Mouse (Mus musculus) lung, postnatal 0 days (tissue): Measurements from ENCODE around the gene Lyrm9. TPM values are rescaled to one million over a fixed set of nuclear protein-coding genes. Genes with fewer than 3 reads are reported as not detected.
A peak's percentile ranks its signal among the peaks of the same experiment; 100 is the strongest.
"Not testable (repeated sequence)": the region's sequence is repeated elsewhere in the genome, so short reads cannot be mapped to it uniquely, and the experiment has no call there.

Source experiments
- ATAC-seq: fragments of 200-750 bp; cut with Nextera tagmentation; 2 replicates; pipeline ENCODE4 v1.8.0; 2017; ENCODE audit warnings: moderate library complexity
- DNase-seq: peaks from one replicate; pipeline ENCODE4 v3.0.0-alpha.2; 2016; ENCODE audit warnings: low spot score
- H3K27ac ChIP-seq: fragments of 300-500 bp; sonication (generic); 2 replicates; pipeline ENCODE4 v1.5.1; 2014; ENCODE audit warnings: antibody characterized with exemption, mild to moderate bottlenecking, low read length, mixed read lengths
- H3K27me3 ChIP-seq: fragments of 300-500 bp; sonication (generic); replicated peaks from 2 replicates; pipeline ENCODE4 v1.6.1; 2014; ENCODE audit warnings: low read length, mixed read lengths; ENCODE audit not compliant: insufficient read depth
- H3K36me3 ChIP-seq: fragments of 300-500 bp; sonication (generic); 2 replicates; pipeline ENCODE4 v1.6.1; 2014; ENCODE audit warnings: low read length, mixed read lengths; ENCODE audit not compliant: insufficient read depth
- H3K4me1 ChIP-seq: fragments of 300-500 bp; sonication (generic); 2 replicates; pipeline ENCODE4 v1.6.1; 2014; ENCODE audit warnings: antibody characterized with exemption, low read depth, low read length, mixed read lengths; ENCODE audit not compliant: insufficient read depth
- H3K4me2 ChIP-seq: fragments of 300-500 bp; sonication (generic); replicated peaks from 2 replicates; pipeline ENCODE4 v1.6.1; 2014; ENCODE audit warnings: low read depth, mild to moderate bottlenecking, low read length, moderate library complexity, mixed read lengths
- H3K4me3 ChIP-seq: fragments of 300-500 bp; sonication (generic); 2 replicates; pipeline ENCODE4 v1.5.1; 2014; ENCODE audit warnings: low read depth, low read length
- H3K9ac ChIP-seq: fragments of 300-500 bp; sonication (generic); replicated peaks from 2 replicates; pipeline ENCODE4 v1.6.1; 2014; ENCODE audit warnings: low read depth, mild to moderate bottlenecking
- H3K9me3 ChIP-seq: fragments of 300-500 bp; sonication (generic); 2 replicates; pipeline ENCODE4 v1.6.1; 2016; ENCODE audit warnings: low read length, mixed read lengths
- CTCF ChIP-seq: IDR thresholded peaks from 2 replicates; pipeline ENCODE4 v1.5.1; 2016; ENCODE audit warnings: antibody characterized with exemption, mild to moderate bottlenecking
- EP300 ChIP-seq: IDR thresholded peaks from 2 replicates; pipeline ENCODE4 v1.6.1; 2016; ENCODE audit warnings: antibody characterized with exemption, mild to moderate bottlenecking, control low read depth
- WGBS: fragments of 180-500 bp; shearing (Covaris S2); extraction: QIAGEN DNeasy Blood & Tissue Kit; methylation state at CpG from one replicate; pipeline ENCODE4 v1.1.7; 2014; 5-methylcytosine and 5-hydroxymethylcytosine counted together
- polyA plus RNA-seq: library from polyadenylated mRNA; unstranded; fragments of >200 nt; fragmentation: Nextera tagmentation; extraction: Ambion mirVana; gene quantifications from 2 replicates; pipeline ENCODE4 v1.2.1, GENCODE M21; 2015

The Lyrm9 gene
- polyA plus RNA-seq, 1 experiment from 2014 or later = 5.7 TPM

DNA sequence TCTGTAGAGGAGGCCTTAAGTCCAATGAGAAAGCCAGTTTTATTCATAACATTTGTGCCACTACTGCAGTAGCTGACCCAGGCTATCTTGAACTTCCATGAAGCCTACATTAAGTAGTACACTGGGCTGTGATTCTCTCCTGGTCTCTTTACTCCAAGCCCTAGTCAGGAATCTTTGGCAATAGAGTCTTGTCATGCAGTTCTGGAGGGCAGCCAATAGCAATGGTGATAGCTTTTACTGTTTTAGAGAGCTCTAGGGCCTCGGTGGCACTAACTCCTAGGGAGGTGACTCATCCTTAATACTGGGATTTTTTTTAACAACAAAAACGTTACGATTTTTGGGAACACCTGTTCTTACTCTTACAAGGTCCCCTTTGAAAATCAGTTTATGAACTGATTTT, 40.1 kb downstream of the Lyrm9 start:
- no peaks in the 10 kb centered on the region for H3K9me3 ChIP-seq
- TF ChIP-seq CTCF (no peak), EP300 (no peak)

GRCm38 (mm10) chr11:78867696-78868095, 41.3 kb downstream of the Lyrm9 start:
- DNase-seq = no peak
- Histone ChIP-seq H3K4me1 (no peaks in the 10 kb centered on the region), H3K9ac (no peak overlapping the region), H3K4me2 (no peak overlapping the region), H3K27ac (no peak overlapping the region), H3K36me3 (no peaks in the 10 kb centered on the region), H3K4me3 (no peak overlapping the region), H3K9me3 (no peaks in the 10 kb centered on the region), H3K27me3 (no peaks in the 10 kb centered on the region)
- TF ChIP-seq CTCF (no peak), EP300 (no peak)
- 34% methylated on average over 3 of the region's 3 CpGs for WGBS
- ATAC-seq = no peak

More for the DNA sequence above, 40.1 kb downstream of the Lyrm9 start:
- Histone ChIP-seq H3K36me3 (no peaks in the 10 kb centered on the region), H3K4me1 (no peaks in the 10 kb centered on the region), H3K27ac (no peak overlapping the region), H3K27me3 (no peaks in the 10 kb centered on the region), H3K4me2 (no peak overlapping the region), H3K4me3 (no peak overlapping the region), H3K9ac (no peak overlapping the region)
- ATAC-seq = no peak
- DNase-seq = no peak
- 61% methylated on average over 3 of the region's 3 CpGs for WGBS

- not testable (repeated sequence) for H3K9ac ChIP-seq, ATAC-seq, H3K4me3 ChIP-seq, H3K27ac ChIP-seq, H3K27me3 ChIP-seq, H3K36me3 ChIP-seq, DNase-seq, H3K4me2 ChIP-seq, H3K4me1 ChIP-seq, H3K9me3 ChIP-seq
- 98% methylated on average over 8 of the region's 8 CpGs for WGBS
Measured at GRCm38 (mm10) chr11:78869205-78869604, 42.8 kb downstream of the Lyrm9 start.

GRCm38 (mm10) chr11:78870891-78871290, 44.5 kb downstream of the Lyrm9 start:
- H3K4me1 ChIP-seq = no peaks in the 10 kb centered on the region
- H3K4me3 ChIP-seq = no peak overlapping the region
- no peak overlapping the region for H3K4me2 ChIP-seq
- H3K36me3 ChIP-seq = no peaks in the 10 kb centered on the region
- WGBS = 78% methylated on average over 4 of the region's 4 CpGs
- ATAC-seq (no peak), DNase-seq (no peak)
- TF ChIP-seq CTCF (no peak), EP300 (no peak)
- H3K9ac ChIP-seq = no peak overlapping the region
- H3K27ac ChIP-seq = no peak overlapping the region
- no peaks in the 10 kb centered on the region for H3K27me3 ChIP-seq
- H3K9me3 ChIP-seq = no peaks in the 10 kb centered on the region

- H3K4me1 ChIP-seq = no peaks in the 10 kb centered on the region
- no peak for TF ChIP-seq EP300
- no peak for TF ChIP-seq CTCF
- no peak overlapping the region for H3K9ac ChIP-seq
- H3K9me3 ChIP-seq = no peaks in the 10 kb centered on the region
- 27% methylated on average over 2 of the region's 2 CpGs for WGBS
- H3K27ac ChIP-seq = no peak overlapping the region
- no peaks in the 10 kb centered on the region for H3K36me3 ChIP-seq
- no peak for ATAC-seq
- H3K4me3 ChIP-seq = no peak overlapping the region
- DNase-seq = no peak
- no peaks in the 10 kb centered on the region for H3K27me3 ChIP-seq
- H3K4me2 ChIP-seq = no peak overlapping the region
Measured at GRCm38 (mm10) chr11:78872782-78873181, 46.4 kb downstream of the Lyrm9 start.

DNA sequence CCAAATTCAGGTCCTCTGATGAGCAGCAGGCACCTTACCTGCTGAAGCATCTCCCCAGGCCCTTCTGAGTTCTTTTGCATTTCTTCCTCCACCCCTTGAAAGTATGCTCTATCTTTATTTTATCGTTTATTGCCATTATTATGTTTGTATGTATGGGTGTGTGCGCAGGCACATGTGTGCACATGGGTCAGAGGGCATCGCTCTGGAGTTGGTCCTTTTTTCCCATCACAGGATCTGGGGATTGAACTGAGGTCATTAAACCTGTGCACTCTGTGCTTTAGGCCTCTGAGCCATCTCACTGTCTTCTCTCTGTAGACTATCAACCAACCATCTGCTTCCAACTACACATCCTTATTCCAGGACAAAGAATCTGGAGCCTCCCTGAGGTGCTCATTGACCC, 53.3 kb downstream of the Lyrm9 start:
- ATAC-seq (no peak), DNase-seq (no peak)
- Histone ChIP-seq H3K4me3 (no peak overlapping the region), H3K27me3 (no peaks in the 10 kb centered on the region), H3K36me3 (no peaks in the 10 kb centered on the region), H3K9me3 (no peaks in the 10 kb centered on the region), H3K27ac (no peak overlapping the region), H3K9ac (no peak overlapping the region), H3K4me2 (no peak overlapping the region), H3K4me1 (no peaks in the 10 kb centered on the region)
- TF ChIP-seq EP300 (no peak), CTCF (no peak)
- 88% methylated on average over 3 of the region's 3 CpGs for WGBS

GRCm38 (mm10) chr11:78886693-78887092, 60.3 kb downstream of the Lyrm9 start:
- Histone ChIP-seq H3K4me3 (no peak overlapping the region), H3K4me1 (peaks cover 5% of the 10 kb centered on the region; the same call in 1 of the 2 replicates), H3K27ac (no peak overlapping the region), H3K36me3 (no peaks in the 10 kb centered on the region), H3K4me2 (peak overlapping the region; percentile 33; the same call in 1 of the 2 replicates), H3K27me3 (no peaks in the 10 kb centered on the region), H3K9ac (no peak overlapping the region), H3K9me3 (no peaks in the 10 kb centered on the region)
- 70% methylated on average over 1 of the region's 1 CpGs for WGBS
- DNase-seq (no peak), ATAC-seq (peak; percentile 21; the same call in 1 of the 2 replicates)
- no peak for TF ChIP-seq EP300
- TF ChIP-seq CTCF = no peak
